Mouse (Mus musculus): ENCODE measurements around the gene Rbbp9. TPM values are rescaled to one million over a fixed set of nuclear protein-coding genes. Genes with fewer than 3 reads are reported as not detected.
"Not testable (repeated sequence)": the region's sequence is repeated elsewhere in the genome, so short reads cannot be mapped to it uniquely, and the experiment has no call there.

Rbbp9 gene
- not detected in 2 replicates for polyA plus RNA-seq (2012; ENCODE audit: insufficient read depth, insufficient read length, low replicate concordance, missing spikeins)

- TF ChIP-seq POLR2A (IDR thresholded peaks at IDR 0.05; ENCODE audit: insufficient read depth, low read depth, low read length) (peak; percentile 63), CTCF (IDR thresholded peaks at IDR 0.05; ENCODE audit: insufficient read depth, low read depth, low read length) (no peak)
- WGBS = under 1% methylated on average over 17 of the region's 17 CpGs
- H3K27ac ChIP-seq (ENCODE audit: insufficient read depth, low read depth, low read length) = 0 out of 2 replicates have a peak within 1 kb of the TSS, but pooled peaks have one; percentile 35
- no peaks in the 10 kb centered on the region for H3K4me1 ChIP-seq (ENCODE audit: control insufficient read depth, insufficient read depth, low read length)
- H3K4me3 ChIP-seq (ENCODE audit: insufficient read depth, low read depth, low read length) = peak within 1 kb of the TSS; percentile 75
Measured at GRCm38 (mm10) chr2:144550529-144550928, at the start of gene Rbbp9. Gene Rbbp9, minus strand, starts transcription at chr2:144550869.

GRCm38 (mm10) chr2:144599831-144600687 is 49.4 kb upstream of the Rbbp9 start, which contains the start of gene Dtd1:
Gene Dtd1, plus strand, starts transcription at chr2:144599897.
- no peaks in the 10 kb centered on the region for H3K4me1 ChIP-seq (ENCODE audit: control insufficient read depth, insufficient read depth, low read length)
- 1% methylated on average over 50 of the region's 50 CpGs for WGBS
- peak within 1 kb of the TSS; percentile 53 for H3K27ac ChIP-seq (ENCODE audit: insufficient read depth, low read depth, low read length)
- H3K4me3 ChIP-seq (ENCODE audit: insufficient read depth, low read depth, low read length) = peak within 1 kb of the TSS; percentile 79
- TF ChIP-seq POLR2A (IDR thresholded peaks at IDR 0.05; ENCODE audit: insufficient read depth, low read depth, low read length) (peak; percentile 79), CTCF (IDR thresholded peaks at IDR 0.05; ENCODE audit: insufficient read depth, low read depth, low read length) (peak; percentile 83; the same call in 1 of the 2 replicates)

GRCm38 (mm10) chr2:144598006-144598405 is 47.3 kb upstream of the Rbbp9 start:
- Histone ChIP-seq H3K4me3 (ENCODE audit: insufficient read depth, low read depth, low read length) (no peak overlapping the region), H3K4me1 (ENCODE audit: control insufficient read depth, insufficient read depth, low read length) (no peaks in the 10 kb centered on the region), H3K27ac (ENCODE audit: insufficient read depth, low read depth, low read length) (no peak overlapping the region)
- 81% methylated on average over 2 of the region's 2 CpGs for WGBS
- TF ChIP-seq CTCF (IDR thresholded peaks at IDR 0.05; ENCODE audit: insufficient read depth, low read depth, low read length) = no peak
- TF ChIP-seq POLR2A (IDR thresholded peaks at IDR 0.05; ENCODE audit: insufficient read depth, low read depth, low read length) = no peak

GRCm38 (mm10) chr2:144593951-144594651 is 43.4 kb upstream of the Rbbp9 start, which contains the start of gene Smim26:
Gene Smim26, plus strand, starts transcription at chr2:144594054.
- Histone ChIP-seq H3K27ac (ENCODE audit: insufficient read depth, low read depth, low read length) (peak within 1 kb of the TSS; percentile 75), H3K4me1 (ENCODE audit: control insufficient read depth, insufficient read depth, low read length) (no peaks in the 10 kb centered on the region), H3K4me3 (ENCODE audit: insufficient read depth, low read depth, low read length) (peak within 1 kb of the TSS; percentile 82)
- under 1% methylated on average over 31 of the region's 31 CpGs for WGBS
- TF ChIP-seq POLR2A (IDR thresholded peaks at IDR 0.05; ENCODE audit: insufficient read depth, low read depth, low read length) (peak; percentile 56; the same call in 1 of the 2 replicates), CTCF (IDR thresholded peaks at IDR 0.05; ENCODE audit: insufficient read depth, low read depth, low read length) (no peak)

- H3K27ac ChIP-seq (ENCODE audit: insufficient read depth, low read depth, low read length); H3K4me3 ChIP-seq (ENCODE audit: insufficient read depth, low read depth, low read length); H3K4me1 ChIP-seq (ENCODE audit: control insufficient read depth, insufficient read depth, low read length): not testable (repeated sequence)
- WGBS = 72% methylated on average over 8 of the region's 8 CpGs
Measured at GRCm38 (mm10) chr2:144593036-144593435, 42.4 kb upstream of the Rbbp9 start.

GRCm38 (mm10) chr2:144588723-144589122 is 38.1 kb upstream of the Rbbp9 start:
- TF ChIP-seq POLR2A (IDR thresholded peaks at IDR 0.05; ENCODE audit: insufficient read depth, low read depth, low read length) (no peak), CTCF (IDR thresholded peaks at IDR 0.05; ENCODE audit: insufficient read depth, low read depth, low read length) (no peak)
- H3K4me3 ChIP-seq (ENCODE audit: insufficient read depth, low read depth, low read length) = no peak overlapping the region
- 84% methylated on average over 4 of the region's 4 CpGs for WGBS

GRCm38 (mm10) chr2:144555820-144556552 is 5.3 kb upstream of the Rbbp9 start, which contains the start of gene Sec23b:
Gene Sec23b, plus strand, starts transcription at chr2:144556229.
- peak within 1 kb of the TSS; percentile 89 for H3K4me3 ChIP-seq (ENCODE audit: insufficient read depth, low read depth, low read length)
- TF ChIP-seq POLR2A (IDR thresholded peaks at IDR 0.05; ENCODE audit: insufficient read depth, low read depth, low read length) (peak; percentile 29; the same call in 1 of the 2 replicates), CTCF (IDR thresholded peaks at IDR 0.05; ENCODE audit: insufficient read depth, low read depth, low read length) (no peak)
- H3K4me1 ChIP-seq (ENCODE audit: control insufficient read depth, insufficient read depth, low read length) = no peaks in the 10 kb centered on the region
- H3K27ac ChIP-seq (ENCODE audit: insufficient read depth, low read depth, low read length) = peak within 1 kb of the TSS; percentile 53
- WGBS = under 1% methylated on average over 44 of the region's 44 CpGs

More at GRCm38 (mm10) chr2:144588723-144589122, 38.1 kb upstream of the Rbbp9 start:
- H3K4me1 ChIP-seq (ENCODE audit: control insufficient read depth, insufficient read depth, low read length) = no peaks in the 10 kb centered on the region
- no peak overlapping the region for H3K27ac ChIP-seq (ENCODE audit: insufficient read depth, low read depth, low read length)

GRCm38 (mm10) chr2:144555286-144555819 is 4.7 kb upstream of the Rbbp9 start:
- no peak for TF ChIP-seq POLR2A (IDR thresholded peaks at IDR 0.05; ENCODE audit: insufficient read depth, low read depth, low read length)
- TF ChIP-seq CTCF (IDR thresholded peaks at IDR 0.05; ENCODE audit: insufficient read depth, low read depth, low read length) = no peak
- WGBS = 2% methylated on average over 14 of the region's 14 CpGs

More at GRCm38 (mm10) chr2:144555286-144555819, 4.7 kb upstream of the Rbbp9 start:
- peak overlapping the region; percentile 89 for H3K4me3 ChIP-seq (ENCODE audit: insufficient read depth, low read depth, low read length)
- H3K4me1 ChIP-seq (ENCODE audit: control insufficient read depth, insufficient read depth, low read length) = no peaks in the 10 kb centered on the region
- peak overlapping the region; percentile 53 for H3K27ac ChIP-seq (ENCODE audit: insufficient read depth, low read depth, low read length)
